Mouse (Mus musculus) left cerebral cortex, adult 18-20 months (tissue): ENCODE data around the gene Tnks1bp1. TPM values are rescaled to one million over a fixed set of nuclear protein-coding genes. Genes with fewer than 3 reads are reported as not detected.

Experiments
- DNase-seq, 2 experiments: peaks; one replicate each; pipeline ENCODE4 v3.0.0; 2021 to 2022; ENCODE audit warnings: low spot score in 2 of 2, mixed read lengths in 1 of 2
- total RNA-seq, 2 experiments: library from RNA; stranded (reverse); gene quantifications; 2 replicates each; pipeline ENCODE4 v1.2.3; 2021

The Tnks1bp1 gene
- total RNA-seq, 2 experiments from 2014 or later, result 128 to 136 TPM

GRCm38 (mm10) chr2:85073751-85074150, 25.9 kb downstream of the Tnks1bp1 start:
- no peak for DNase-seq

DNA sequence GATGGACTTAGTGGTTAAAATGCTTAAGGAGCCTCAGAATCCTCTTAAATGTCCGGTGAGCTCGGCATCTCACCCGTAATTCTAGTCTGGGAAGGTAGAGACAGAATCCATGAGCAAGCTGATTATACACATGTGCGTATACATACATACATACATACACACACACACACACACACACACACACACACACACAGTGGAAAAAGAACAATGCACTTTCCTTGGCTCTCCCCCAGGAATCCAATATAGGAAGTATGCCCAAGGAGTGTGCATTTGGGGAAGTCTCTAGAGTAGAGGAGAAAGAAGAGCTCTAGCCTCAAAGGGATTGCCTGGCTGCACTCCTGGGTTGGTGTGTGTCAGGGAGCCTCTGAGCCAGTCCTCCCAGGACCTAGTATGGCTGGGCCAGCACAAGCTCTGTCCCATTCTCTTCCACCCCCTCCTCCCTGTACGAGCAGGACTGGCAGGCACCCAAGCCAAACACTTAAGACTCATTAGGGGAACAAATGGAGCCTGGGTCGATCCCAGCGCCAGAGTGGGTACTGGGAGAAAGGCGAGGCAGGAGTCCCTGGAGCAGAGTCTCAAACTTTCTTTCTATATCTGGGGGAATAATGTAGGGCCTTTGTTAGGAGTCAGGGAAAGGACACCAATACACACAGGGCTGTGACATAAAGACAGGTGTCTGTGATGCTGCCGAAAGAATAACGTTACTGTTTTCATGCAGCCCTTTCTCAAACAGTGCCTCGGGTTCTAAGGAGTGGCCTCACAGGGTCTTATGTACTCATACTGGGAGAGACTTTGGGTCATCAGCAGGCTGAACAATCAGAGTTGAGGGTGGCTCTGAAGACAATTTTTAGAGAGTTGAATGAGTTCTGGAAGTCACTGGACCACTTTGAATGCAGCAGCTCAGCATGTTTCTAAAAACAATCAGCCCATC, 41.2 kb downstream of the Tnks1bp1 start:
- no peak for DNase-seq

GRCm38 (mm10) chr2:85091325-85091724, 43.5 kb downstream of the Tnks1bp1 start:
- DNase-seq, result no peak

GRCm38 (mm10) chr2:85093376-85093775, 45.6 kb downstream of the Tnks1bp1 start:
- DNase-seq, result no peak

DNA sequence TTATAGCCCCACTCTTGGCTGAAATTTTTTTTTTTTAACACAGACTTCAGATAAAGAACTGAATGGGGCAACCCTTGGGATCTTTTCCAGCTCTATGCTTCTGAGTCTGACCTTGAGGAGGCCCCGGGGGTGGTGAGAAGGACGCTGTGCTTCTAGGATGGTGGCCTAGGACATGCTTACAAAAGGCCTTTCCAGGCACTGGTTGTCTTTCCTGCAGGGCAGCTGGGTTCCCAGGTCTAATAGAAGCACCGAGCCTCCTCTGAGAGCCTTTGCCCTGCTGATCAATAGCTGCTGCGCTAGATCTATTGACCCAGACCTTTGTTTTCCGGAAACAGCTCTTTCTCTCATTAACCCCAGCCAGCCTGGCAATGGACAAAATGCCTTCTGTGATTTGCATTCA, 48.1 kb downstream of the Tnks1bp1 start:
- DNase-seq, result no peak

DNA sequence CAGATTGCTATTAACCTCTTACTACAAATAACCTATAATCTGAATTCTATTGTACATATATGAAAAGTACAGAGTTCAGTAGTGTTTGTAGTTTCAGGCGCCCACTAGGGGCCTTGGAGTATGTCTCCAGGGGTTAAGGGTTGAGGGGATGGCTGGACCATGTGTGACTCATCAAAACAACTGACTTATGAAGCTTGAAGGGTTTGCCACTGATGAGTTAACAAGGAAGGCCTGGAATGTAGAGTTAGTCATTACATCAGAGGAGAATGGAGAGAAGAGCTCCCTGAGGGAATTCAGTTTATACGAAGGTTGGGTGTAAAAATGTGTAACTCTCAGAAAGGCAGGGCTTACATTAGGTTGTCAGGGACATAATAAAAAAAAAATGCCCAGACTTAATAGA, 50.2 kb downstream of the Tnks1bp1 start:
- DNase-seq, result no peak

GRCm38 (mm10) chr2:85098824-85099511, 51.1 kb downstream of the Tnks1bp1 start:
- no peak for DNase-seq

GRCm38 (mm10) chr2:85103201-85103600, 55.4 kb downstream of the Tnks1bp1 start:
- DNase-seq, result no peak

- no peak for DNase-seq
These were observed 57.7 kb downstream of the Tnks1bp1 start for GRCm38 (mm10) chr2:85105426-85106013.

DNA sequence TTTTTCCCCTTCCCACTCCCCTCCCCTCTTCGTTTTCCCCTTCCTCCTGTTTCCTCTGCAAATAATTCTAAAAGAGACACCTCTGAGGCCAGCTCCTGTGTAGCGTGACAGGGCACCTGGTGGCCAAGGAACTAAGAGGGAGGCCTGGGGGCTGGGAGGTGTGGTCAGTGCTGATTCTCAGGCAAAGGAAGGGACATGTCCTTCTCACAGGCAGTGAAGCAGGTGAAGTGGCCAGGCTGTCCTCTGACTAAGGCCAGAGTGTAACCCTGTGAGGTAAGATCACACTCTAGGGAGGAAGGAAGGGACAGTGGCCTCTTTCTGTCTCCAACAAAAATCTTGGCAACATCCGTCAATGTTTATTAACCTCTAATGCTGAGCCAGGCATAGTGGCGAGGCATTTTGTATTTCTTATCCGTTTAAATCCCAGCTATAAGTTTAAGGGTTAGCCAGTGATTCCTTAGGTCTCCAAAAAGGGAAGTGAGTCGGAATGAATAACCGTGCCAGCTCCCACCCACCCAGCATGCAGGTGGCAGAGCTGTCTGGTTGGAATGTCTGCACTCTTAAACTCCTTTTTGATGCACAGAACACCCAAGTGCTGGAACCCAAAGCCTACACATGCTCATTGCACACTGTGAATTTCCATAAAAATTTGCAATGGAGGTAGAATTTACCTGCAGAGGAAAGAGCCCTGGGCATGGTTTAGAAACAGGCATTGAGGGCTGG, 58.4 kb downstream of the Tnks1bp1 start:
- no peak for DNase-seq

DNA sequence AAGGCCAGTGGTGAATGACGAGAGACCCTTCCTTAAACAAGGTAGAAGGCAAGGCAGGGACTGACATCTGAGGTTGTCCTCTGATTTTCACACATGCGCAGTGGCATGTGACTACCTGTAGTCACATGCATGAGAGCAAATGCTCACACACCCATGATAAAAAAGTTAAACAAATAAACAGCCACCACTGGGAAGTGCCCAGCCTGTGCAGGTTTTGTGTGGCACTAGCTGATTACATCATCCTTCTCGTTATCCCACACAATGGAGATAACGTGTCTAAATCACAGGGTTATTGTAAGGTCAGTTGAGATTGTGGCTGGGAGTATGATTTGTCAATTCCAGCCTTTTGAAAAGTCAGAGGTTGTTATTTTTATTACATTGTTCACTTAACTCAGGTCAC, 59.1 kb downstream of the Tnks1bp1 start:
- no peak for DNase-seq

DNA sequence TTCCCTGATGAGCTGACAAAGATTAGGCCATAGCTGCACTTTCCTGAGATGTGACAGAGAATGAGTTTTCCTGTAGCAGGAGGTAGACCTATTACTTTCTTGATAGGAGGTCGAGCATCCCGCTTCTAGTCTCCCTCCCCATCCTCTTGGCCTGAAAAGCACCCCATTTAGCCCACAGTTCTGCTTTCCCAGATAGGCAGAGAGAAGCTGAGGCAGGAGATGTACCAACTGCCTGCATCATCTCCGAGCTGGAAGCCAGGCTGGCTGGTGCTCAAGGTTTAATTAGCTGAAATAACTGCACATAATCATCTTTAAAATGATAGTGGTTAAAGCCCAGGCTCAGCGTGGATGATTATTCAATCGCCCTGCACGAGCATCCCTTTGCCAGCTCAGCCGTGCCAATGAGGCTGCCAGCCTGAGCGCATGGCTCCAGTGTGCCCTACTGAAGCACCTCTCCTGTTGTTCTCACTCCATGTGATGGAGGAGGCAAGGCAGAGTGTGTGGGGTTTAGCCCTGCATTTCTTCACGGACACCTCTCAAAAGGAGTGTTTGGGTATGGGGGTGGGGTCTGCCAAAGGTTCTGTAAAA, 62.6 kb downstream of the Tnks1bp1 start:
- DNase-seq, result no peak

Other genes with a start within 250 kb of the Tnks1bp1 start
- 1 to 10 TPM; 8.2 to 8.5 TPM for gene Ube2l6, start 249.2 kb upstream of the Tnks1bp1 start, total RNA-seq
- gene Smtnl1, start 225.4 kb upstream of the Tnks1bp1 start, total RNA-seq, result not detected
- gene Timm10, start 221.0 kb upstream of the Tnks1bp1 start, total RNA-seq, result 10 to 100 TPM; 46.9 to 57.8 TPM
- gene Slc43a1, start 209.2 kb upstream of the Tnks1bp1 start, total RNA-seq, result under 1 TPM; 0.21 to 0.23 TPM
- 10 to 100 TPM; 91.9 to 95.9 TPM for gene Rtn4rl2, start 161.3 kb upstream of the Tnks1bp1 start, total RNA-seq
- gene Slc43a3, start 111.4 kb upstream of the Tnks1bp1 start, total RNA-seq, result under 1 TPM; 0.19 to 0.33 TPM
- gene Prg2, start 67.6 kb upstream of the Tnks1bp1 start, total RNA-seq, result not detected
- gene Prg3, start 59.8 kb upstream of the Tnks1bp1 start, total RNA-seq, result not detected
- gene Ssrp1, start 10.8 kb upstream of the Tnks1bp1 start, total RNA-seq, result 100 to 1,000 TPM; 105 to 109 TPM
- 1 to 10 TPM; 1.9 to 2.1 TPM for gene P2rx3, start 10.6 kb upstream of the Tnks1bp1 start, total RNA-seq
- gene Aplnr, start 88.2 kb downstream of the Tnks1bp1 start, total RNA-seq, result under 1 TPM; 0.09 to 0.12 TPM
- gene Lrrc55, start 149.2 kb downstream of the Tnks1bp1 start, total RNA-seq, result 10 to 100 TPM; 27.2 to 36.9 TPM